Mouse (Mus musculus): ENCODE results near the gene Slc26a11. TPM values are rescaled to one million over a fixed set of nuclear protein-coding genes. Genes with fewer than 3 reads are reported as not detected.
A peak's percentile ranks its signal among the peaks of the same experiment; 100 is the strongest.

Slc26a11 gene
- polyA plus RNA-seq, 1 experiment from 2014 or later = 8.4 TPM

DNA sequence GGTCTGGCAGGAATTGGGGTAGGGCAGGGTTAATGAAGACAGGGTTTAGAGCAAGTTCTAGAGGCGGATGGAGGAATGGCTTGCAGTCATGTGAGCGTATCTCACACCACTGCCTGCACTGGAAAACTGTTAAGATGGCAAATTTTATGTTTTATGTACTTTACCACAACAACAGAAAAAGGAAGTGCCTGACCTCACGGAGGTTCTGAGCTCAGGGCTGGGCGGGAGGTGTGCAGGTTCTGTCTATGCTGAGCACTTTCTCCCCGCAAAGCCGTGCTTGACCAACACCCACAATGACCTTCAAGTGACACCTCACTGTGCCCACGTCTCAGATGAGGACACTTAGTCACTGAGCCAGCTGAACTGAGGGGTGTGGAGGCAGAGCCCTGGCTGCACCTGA is 3.2 kb upstream of the Slc26a11 start:
- Histone ChIP-seq H3K27me3 (replicated peaks; ENCODE audit: control insufficient read depth, insufficient read depth, low read length) (no peaks in the 10 kb centered on the region), H3K4me2 (ENCODE audit: low read length) (no peak overlapping the region), H3K27ac (ENCODE audit: low read depth) (no peak overlapping the region), H3K9me3 (ENCODE audit: control insufficient read depth, low read length) (no peaks in the 10 kb centered on the region), H3K4me3 (ENCODE audit: low read depth, low read length) (no peak overlapping the region), H3K36me3 (ENCODE audit: control insufficient read depth, insufficient read depth, low read length) (no peaks in the 10 kb centered on the region), H3K9ac (ENCODE audit: low read length) (no peak overlapping the region), H3K4me1 (replicated peaks; ENCODE audit: control insufficient read depth, insufficient read depth, low read length) (peaks cover 12% of the 10 kb centered on the region)
- no peak for ATAC-seq (replicated peaks; ENCODE audit: low FRiP score, low TSS enrichment, low read depth)
- 71% methylated on average over 7 of the region's 7 CpGs for WGBS
- DNase-seq (ENCODE audit: low spot score) = no peak

DNA sequence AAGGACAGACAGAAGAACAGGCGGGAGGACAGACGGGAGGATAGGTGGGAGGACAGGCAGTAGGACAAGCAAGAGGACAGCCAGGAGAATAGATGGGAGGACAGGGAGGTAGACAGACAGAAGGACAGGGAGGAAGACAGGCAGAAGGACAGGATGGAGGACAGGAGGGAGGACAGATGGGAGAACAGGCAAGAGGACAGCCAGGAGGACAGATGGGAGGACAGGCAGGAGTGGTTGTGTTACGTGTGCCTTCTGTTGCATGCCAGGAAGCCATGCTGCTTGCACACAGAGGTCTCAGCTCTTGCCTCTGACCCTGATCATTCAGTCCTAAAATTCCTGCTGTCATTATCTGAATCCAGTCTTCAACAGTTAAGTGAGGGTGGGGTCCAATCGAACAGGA is 1.4 kb upstream of the Slc26a11 start:
- no peak overlapping the region for H3K27ac ChIP-seq (ENCODE audit: low read depth)
- no peak for ATAC-seq (replicated peaks; ENCODE audit: low FRiP score, low TSS enrichment, low read depth)
- no peaks in the 10 kb centered on the region for H3K9me3 ChIP-seq (ENCODE audit: control insufficient read depth, low read length)
- H3K36me3 ChIP-seq (ENCODE audit: control insufficient read depth, insufficient read depth, low read length) = peaks cover under 1% of the 10 kb centered on the region; the same call in 1 of the 2 replicates
- no peak overlapping the region for H3K4me2 ChIP-seq (ENCODE audit: low read length)
- no peak for DNase-seq (ENCODE audit: low spot score)
- H3K4me1 ChIP-seq (replicated peaks; ENCODE audit: control insufficient read depth, insufficient read depth, low read length) = peaks cover 12% of the 10 kb centered on the region
- no peak overlapping the region for H3K9ac ChIP-seq (ENCODE audit: low read length)
- no peak overlapping the region for H3K4me3 ChIP-seq (ENCODE audit: low read depth, low read length)
- 86% methylated on average over 4 of the region's 4 CpGs for WGBS
- H3K27me3 ChIP-seq (replicated peaks; ENCODE audit: control insufficient read depth, insufficient read depth, low read length) = no peaks in the 10 kb centered on the region

DNA sequence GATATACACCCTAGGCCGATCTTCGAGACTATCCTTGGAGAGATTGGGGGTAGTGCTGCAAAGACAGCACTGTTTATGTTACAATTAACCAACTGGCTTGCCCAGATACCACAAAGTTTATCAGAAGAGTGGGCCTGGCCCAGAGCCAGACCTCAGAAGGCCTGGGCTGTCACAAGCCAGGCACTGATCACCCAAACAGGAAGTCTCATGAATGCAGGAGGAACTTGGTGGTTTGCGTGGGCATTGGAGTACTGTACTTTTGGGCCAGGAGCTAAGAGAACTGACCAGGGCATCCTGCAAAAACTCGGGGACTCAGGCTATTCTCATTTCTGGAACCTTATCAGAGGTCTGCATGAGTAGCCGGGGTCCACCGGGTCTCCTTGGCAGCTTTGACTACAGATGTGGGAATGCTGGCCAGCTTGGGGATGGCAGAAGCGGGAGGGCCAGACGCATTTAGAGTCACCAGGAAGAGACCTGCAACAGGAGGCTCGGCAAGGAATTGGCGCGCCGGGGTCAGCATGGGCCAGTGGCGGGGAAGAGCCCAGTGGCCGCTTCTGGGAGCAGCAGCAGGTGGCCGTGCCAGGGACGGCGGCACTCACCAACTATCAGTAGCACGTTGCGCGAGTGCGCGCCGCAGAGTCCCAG is 437 bp upstream of the Slc26a11 start:
- DNase-seq (ENCODE audit: low spot score) (no peak), ATAC-seq (replicated peaks; ENCODE audit: low FRiP score, low TSS enrichment, low read depth) (no peak; the same call in 1 of the 2 replicates)
- H3K9me3 ChIP-seq (ENCODE audit: control insufficient read depth, low read length) = no peaks in the 10 kb centered on the region
- H3K4me1 ChIP-seq (replicated peaks; ENCODE audit: control insufficient read depth, insufficient read depth, low read length) = peaks cover 12% of the 10 kb centered on the region
- peak overlapping the region; percentile 74 for H3K4me3 ChIP-seq (ENCODE audit: low read depth, low read length)
- no peaks in the 10 kb centered on the region for H3K27me3 ChIP-seq (replicated peaks; ENCODE audit: control insufficient read depth, insufficient read depth, low read length)
- peaks cover 5% of the 10 kb centered on the region; the same call in 1 of the 2 replicates for H3K36me3 ChIP-seq (ENCODE audit: control insufficient read depth, insufficient read depth, low read length)
- peak overlapping the region; percentile 43 for H3K27ac ChIP-seq (ENCODE audit: low read depth)
- WGBS = 2% methylated on average over 23 of the region's 23 CpGs
- H3K9ac ChIP-seq (ENCODE audit: low read length) = peak overlapping the region; percentile 70
- H3K4me2 ChIP-seq (ENCODE audit: low read length) = peak overlapping the region; percentile 79

DNA sequence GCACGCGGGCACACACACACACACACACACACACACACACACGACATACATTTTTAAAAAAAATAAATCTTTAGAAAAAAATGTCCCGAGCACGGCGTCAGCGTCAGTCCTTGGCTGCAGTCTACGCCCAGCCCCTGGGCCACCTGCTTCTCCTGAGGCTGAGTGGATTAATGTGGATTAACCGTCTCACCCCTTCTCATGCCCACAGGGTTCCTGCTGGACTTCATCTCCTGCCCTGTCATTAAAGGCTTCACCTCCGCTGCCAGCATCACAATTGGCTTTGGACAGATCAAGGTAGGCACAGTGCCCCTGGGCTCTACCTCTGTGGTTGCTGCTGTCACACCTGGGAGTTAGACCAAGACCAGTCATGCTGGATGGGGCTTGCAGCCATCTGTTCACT is 3.7 kb downstream of the Slc26a11 start:
- Histone ChIP-seq H3K9me3 (ENCODE audit: control insufficient read depth, low read length) (no peaks in the 10 kb centered on the region), H3K4me3 (ENCODE audit: low read depth, low read length) (no peak overlapping the region), H3K36me3 (ENCODE audit: control insufficient read depth, insufficient read depth, low read length) (peaks cover 11% of the 10 kb centered on the region; the same call in 1 of the 2 replicates), H3K4me2 (ENCODE audit: low read length) (no peak overlapping the region), H3K4me1 (replicated peaks; ENCODE audit: control insufficient read depth, insufficient read depth, low read length) (peaks cover 15% of the 10 kb centered on the region), H3K9ac (ENCODE audit: low read length) (no peak overlapping the region), H3K27ac (ENCODE audit: low read depth) (no peak overlapping the region), H3K27me3 (replicated peaks; ENCODE audit: control insufficient read depth, insufficient read depth, low read length) (no peaks in the 10 kb centered on the region)
- DNase-seq (ENCODE audit: low spot score) (no peak), ATAC-seq (replicated peaks; ENCODE audit: low FRiP score, low TSS enrichment, low read depth) (no peak)
- 89% methylated on average over 10 of the region's 10 CpGs for WGBS

DNA sequence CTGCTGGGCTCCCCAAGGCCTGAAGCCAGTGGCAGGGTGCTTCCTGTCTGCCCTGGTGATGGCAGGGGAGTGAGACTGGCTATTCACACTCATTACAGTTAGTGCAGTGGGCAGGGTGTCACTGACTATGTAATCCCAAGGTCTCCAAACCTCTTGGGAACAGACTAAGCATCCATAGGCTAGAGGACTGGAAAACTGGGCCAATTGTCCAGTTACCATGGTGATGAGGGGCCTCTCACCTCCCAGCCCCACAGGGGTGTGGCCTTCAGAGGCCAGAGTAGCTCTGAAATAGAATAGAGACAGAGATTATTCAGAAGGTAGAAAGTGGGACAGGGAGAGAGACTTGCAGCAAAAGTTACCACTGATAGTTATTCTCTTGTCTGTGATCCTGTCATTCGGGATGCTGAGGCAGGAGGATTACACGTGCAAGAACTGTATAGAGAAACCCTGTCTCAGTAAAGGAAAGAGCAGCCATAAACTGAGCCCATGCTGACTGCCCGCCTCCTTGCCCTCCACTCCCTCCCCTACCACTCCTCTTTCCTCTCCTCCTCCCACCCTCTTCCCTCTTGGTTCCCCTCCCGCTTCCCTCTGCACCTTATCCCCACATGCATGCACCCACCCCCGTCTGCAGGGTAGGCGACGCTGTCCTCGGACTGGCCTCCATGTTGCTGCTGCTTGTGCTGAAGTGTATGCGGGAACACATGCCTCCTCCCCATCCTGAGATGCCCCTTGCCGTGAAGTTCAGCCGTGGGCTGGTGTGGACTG is 7.6 kb downstream of the Slc26a11 start:
- Histone ChIP-seq H3K4me3 (ENCODE audit: low read depth, low read length) (no peak overlapping the region), H3K9me3 (ENCODE audit: control insufficient read depth, low read length) (no peaks in the 10 kb centered on the region), H3K27ac (ENCODE audit: low read depth) (no peak overlapping the region), H3K4me2 (ENCODE audit: low read length) (0 out of 2 replicates have a peak overlapping the region, but pooled peaks have one; percentile 13), H3K4me1 (replicated peaks; ENCODE audit: control insufficient read depth, insufficient read depth, low read length) (peaks cover 4% of the 10 kb centered on the region; the same call in 1 of the 2 replicates), H3K36me3 (ENCODE audit: control insufficient read depth, insufficient read depth, low read length) (peaks cover 11% of the 10 kb centered on the region; the same call in 1 of the 2 replicates), H3K9ac (ENCODE audit: low read length) (no peak overlapping the region), H3K27me3 (replicated peaks; ENCODE audit: control insufficient read depth, insufficient read depth, low read length) (no peaks in the 10 kb centered on the region)
- peak; percentile 59 for ATAC-seq (replicated peaks; ENCODE audit: low FRiP score, low TSS enrichment, low read depth)
- 33% methylated on average over 11 of the region's 11 CpGs for WGBS
- no peak for DNase-seq (ENCODE audit: low spot score)

DNA sequence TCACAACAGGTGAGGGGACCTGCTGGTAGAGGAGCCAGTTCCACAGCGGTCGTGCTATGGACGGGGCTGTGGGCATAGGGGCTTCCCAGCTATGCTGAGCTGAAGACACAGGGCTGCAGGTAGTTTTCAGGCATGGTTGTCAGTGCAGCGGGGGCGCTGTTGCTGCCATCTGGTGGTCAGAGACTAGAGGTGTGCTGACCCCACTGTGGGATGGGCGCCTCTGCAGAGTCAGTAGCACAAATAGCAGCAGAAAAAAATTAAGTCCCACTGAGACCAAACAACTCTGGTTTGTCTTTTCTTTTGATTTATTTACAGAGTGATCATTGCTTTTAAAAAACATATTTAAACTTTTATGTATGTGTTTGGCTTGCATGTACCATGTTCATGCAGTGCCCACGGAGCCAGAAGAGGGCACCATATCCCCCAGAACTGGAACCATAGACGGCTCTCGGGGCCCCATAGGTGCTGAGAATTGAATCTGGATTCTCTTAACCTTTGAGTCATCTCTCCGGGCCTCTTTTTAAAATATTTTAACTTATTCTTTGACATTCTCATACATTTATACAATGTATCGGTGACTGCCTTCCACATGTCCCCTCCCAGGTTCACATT is 8.3 kb downstream of the Slc26a11 start:
- 0 out of 2 replicates have a peak overlapping the region, but pooled peaks have one; percentile 13 for H3K4me2 ChIP-seq (ENCODE audit: low read length)
- no peaks in the 10 kb centered on the region for H3K9me3 ChIP-seq (ENCODE audit: control insufficient read depth, low read length)
- no peak overlapping the region for H3K4me3 ChIP-seq (ENCODE audit: low read depth, low read length)
- DNase-seq (ENCODE audit: low spot score) (peak; percentile 85), ATAC-seq (replicated peaks; ENCODE audit: low FRiP score, low TSS enrichment, low read depth) (peak; percentile 74)
- H3K27me3 ChIP-seq (replicated peaks; ENCODE audit: control insufficient read depth, insufficient read depth, low read length) = no peaks in the 10 kb centered on the region
- peaks cover 4% of the 10 kb centered on the region; the same call in 1 of the 2 replicates for H3K4me1 ChIP-seq (replicated peaks; ENCODE audit: control insufficient read depth, insufficient read depth, low read length)
- no peak overlapping the region for H3K9ac ChIP-seq (ENCODE audit: low read length)
- no peak overlapping the region for H3K27ac ChIP-seq (ENCODE audit: low read depth)
- 35% methylated on average over 11 of the region's 11 CpGs for WGBS
- H3K36me3 ChIP-seq (ENCODE audit: control insufficient read depth, insufficient read depth, low read length) = peaks cover 16% of the 10 kb centered on the region; the same call in 1 of the 2 replicates

DNA sequence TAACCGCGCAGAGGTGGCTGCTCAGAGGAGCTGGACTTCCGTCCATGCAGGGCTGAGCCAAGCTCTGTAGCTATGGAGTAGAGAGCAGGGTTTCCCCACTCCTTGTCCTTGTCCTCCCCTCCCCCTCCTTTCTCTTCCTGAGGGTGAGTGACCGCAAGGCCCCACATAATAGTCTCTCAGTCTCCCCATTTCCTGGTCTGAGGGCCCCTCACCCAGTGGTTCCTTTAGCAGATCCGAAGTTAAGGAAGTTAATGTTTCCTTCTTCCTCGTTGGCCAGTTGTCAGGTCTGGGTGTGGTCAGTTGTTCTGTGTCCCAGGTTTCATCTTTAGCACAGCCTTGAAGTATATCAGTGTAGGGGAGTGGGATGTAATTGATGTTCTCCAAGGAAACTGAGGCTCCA is 20.1 kb downstream of the Slc26a11 start:
- peaks cover 22% of the 10 kb centered on the region for H3K36me3 ChIP-seq (ENCODE audit: control insufficient read depth, insufficient read depth, low read length)
- WGBS = 65% methylated on average over 6 of the region's 6 CpGs
- no peaks in the 10 kb centered on the region for H3K27me3 ChIP-seq (replicated peaks; ENCODE audit: control insufficient read depth, insufficient read depth, low read length)
- no peaks in the 10 kb centered on the region for H3K4me1 ChIP-seq (replicated peaks; ENCODE audit: control insufficient read depth, insufficient read depth, low read length)
- DNase-seq (ENCODE audit: low spot score) (no peak), ATAC-seq (replicated peaks; ENCODE audit: low FRiP score, low TSS enrichment, low read depth) (no peak)
- H3K27ac ChIP-seq (ENCODE audit: low read depth) = no peak overlapping the region
- no peak overlapping the region for H3K4me2 ChIP-seq (ENCODE audit: low read length)
- no peak overlapping the region for H3K9ac ChIP-seq (ENCODE audit: low read length)
- H3K4me3 ChIP-seq (ENCODE audit: low read depth, low read length) = no peak overlapping the region
- no peaks in the 10 kb centered on the region for H3K9me3 ChIP-seq (ENCODE audit: control insufficient read depth, low read length)

DNA sequence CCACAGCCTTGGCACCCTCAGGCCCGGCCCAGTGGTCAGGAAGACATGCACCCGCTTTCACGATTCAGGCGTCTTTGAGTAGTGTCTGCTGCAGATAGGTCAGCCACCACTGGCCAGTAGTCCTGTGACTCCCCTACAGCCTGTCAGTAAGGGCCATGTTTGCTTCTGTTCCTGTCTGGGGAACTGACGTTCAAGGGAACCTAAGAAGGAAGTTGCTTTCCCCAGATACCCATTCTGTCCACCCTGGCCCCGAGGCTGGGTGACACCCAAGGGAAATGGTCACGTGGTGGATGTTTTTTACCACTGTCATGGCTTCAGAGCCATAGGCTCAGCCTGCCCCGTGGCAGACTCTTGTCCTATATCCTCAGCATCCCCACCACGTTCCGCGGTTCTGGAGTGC is 22.0 kb downstream of the Slc26a11 start:
- no peak overlapping the region for H3K4me2 ChIP-seq (ENCODE audit: low read length)
- H3K27ac ChIP-seq (ENCODE audit: low read depth) = no peak overlapping the region
- H3K27me3 ChIP-seq (replicated peaks; ENCODE audit: control insufficient read depth, insufficient read depth, low read length) = no peaks in the 10 kb centered on the region
- 92% methylated on average over 11 of the region's 11 CpGs for WGBS
- H3K9ac ChIP-seq (ENCODE audit: low read length) = no peak overlapping the region
- no peaks in the 10 kb centered on the region for H3K4me1 ChIP-seq (replicated peaks; ENCODE audit: control insufficient read depth, insufficient read depth, low read length)
- ATAC-seq (replicated peaks; ENCODE audit: low FRiP score, low TSS enrichment, low read depth) = no peak
- no peak for DNase-seq (ENCODE audit: low spot score)
- H3K36me3 ChIP-seq (ENCODE audit: control insufficient read depth, insufficient read depth, low read length) = peaks cover 24% of the 10 kb centered on the region
- no peak overlapping the region for H3K4me3 ChIP-seq (ENCODE audit: low read depth, low read length)
- H3K9me3 ChIP-seq (ENCODE audit: control insufficient read depth, low read length) = no peaks in the 10 kb centered on the region
